Mouse (Mus musculus) neural tube, embryonic 14.5 days (tissue): ENCODE measurements around the gene Lats2. TPM values are rescaled to one million over a fixed set of nuclear protein-coding genes. Genes with fewer than 3 reads are reported as not detected.
"Not testable (repeated sequence)": the region's sequence is repeated elsewhere in the genome, so short reads cannot be mapped to it uniquely, and the experiment has no call there.

ENCODE experiments used
- ATAC-seq: fragments of 200-750 bp; cut with Nextera tagmentation; 2 replicates; pipeline ENCODE4 v1.8.0; 2017; ENCODE audit warnings: low read depth, mild to moderate bottlenecking, moderate TSS enrichment, moderate library complexity
- H3K27ac ChIP-seq: fragments of 300-500 bp; sonication (generic); 2 replicates; pipeline ENCODE4 v1.5.1; 2014; ENCODE audit warnings: low read depth, mild to moderate bottlenecking, control low read depth, low read length, moderate library complexity, mixed read lengths
- H3K27me3 ChIP-seq: fragments of 300-500 bp; sonication (generic); 2 replicates; pipeline ENCODE4 v1.6.1; 2014; ENCODE audit warnings: low read length; ENCODE audit not compliant: control insufficient read depth, insufficient read depth
- H3K36me3 ChIP-seq: fragments of 300-500 bp; sonication (generic); 2 replicates; pipeline ENCODE4 v1.6.1; 2014; ENCODE audit warnings: low read length, mixed read lengths; ENCODE audit not compliant: control insufficient read depth, insufficient read depth
- H3K4me1 ChIP-seq: fragments of 300-500 bp; sonication (generic); 2 replicates; pipeline ENCODE4 v1.6.1; 2014; ENCODE audit warnings: low read length; ENCODE audit not compliant: control insufficient read depth, insufficient read depth
- H3K4me2 ChIP-seq: fragments of 300-500 bp; sonication (generic); 2 replicates; pipeline ENCODE4 v1.6.1; 2014; ENCODE audit warnings: mild to moderate bottlenecking, low read depth, low read length, control low read depth
- H3K4me3 ChIP-seq: fragments of 300-500 bp; sonication (generic); 2 replicates; pipeline ENCODE4 v1.5.1; 2014; ENCODE audit warnings: low read depth, low read length, control low read depth, mixed read lengths
- H3K9ac ChIP-seq: fragments of 300-500 bp; sonication (generic); replicated peaks from 2 replicates; pipeline ENCODE4 v1.6.1; 2014; ENCODE audit warnings: low read depth, mild to moderate bottlenecking, control low read depth, low read length, mixed read lengths
- H3K9me3 ChIP-seq: fragments of 300-500 bp; sonication (generic); 2 replicates; pipeline ENCODE4 v1.6.1; 2016; ENCODE audit warnings: low read length; ENCODE audit not compliant: control insufficient read depth
- WGBS: fragments of 180-500 bp; shearing (Covaris S2); extraction: QIAGEN DNeasy Blood & Tissue Kit; methylation state at CpG from one replicate; pipeline ENCODE4 v1.1.7; 2014; 5-methylcytosine and 5-hydroxymethylcytosine counted together
- polyA plus RNA-seq: library from polyadenylated mRNA; unstranded; fragments of >200 nt; fragmentation: Nextera tagmentation; extraction: Ambion mirVana; gene quantifications from 2 replicates; pipeline ENCODE4 v1.2.1, GENCODE M21; 2014

Gene Lats2
- polyA plus RNA-seq, 1 experiment from 2014 or later = 5.0 TPM

DNA sequence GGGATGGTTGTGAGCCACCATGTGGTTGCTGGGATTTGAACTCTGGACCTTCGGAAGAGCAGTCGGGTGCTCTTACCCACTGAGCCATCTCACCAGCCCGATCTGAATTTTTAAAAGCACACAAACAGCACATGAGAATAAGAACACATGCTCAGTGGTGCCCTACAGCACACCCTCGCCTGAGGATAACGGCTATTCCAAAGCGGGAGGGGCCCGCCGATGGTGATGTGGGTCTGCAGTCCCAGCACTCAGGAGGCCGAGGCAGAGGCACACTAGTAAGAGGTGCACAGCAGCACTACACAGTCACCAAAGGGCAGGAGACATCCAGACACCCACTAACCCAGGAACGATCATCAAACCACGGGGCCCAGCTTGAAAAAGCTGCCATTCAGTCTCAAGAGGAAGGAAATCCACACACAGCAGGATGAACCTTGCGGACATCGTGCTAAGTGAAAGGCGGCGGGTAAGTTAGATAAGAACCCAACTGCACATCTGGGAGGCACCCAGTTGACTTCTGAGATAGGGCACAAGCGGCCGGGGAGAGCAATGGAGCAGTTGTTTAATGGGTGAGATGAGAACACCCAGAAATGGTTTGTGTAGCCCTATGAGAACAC, 65.6 kb downstream of the Lats2 start:
- Histone ChIP-seq H3K4me2 (no peak overlapping the region), H3K27ac (no peak overlapping the region), H3K9me3 (no peaks in the 10 kb centered on the region), H3K4me1 (no peaks in the 10 kb centered on the region), H3K9ac (no peak overlapping the region), H3K36me3 (peaks cover 18% of the 10 kb centered on the region; the same call in 1 of the 2 replicates), H3K27me3 (no peaks in the 10 kb centered on the region), H3K4me3 (no peak overlapping the region)
- no peak for ATAC-seq
- 94% methylated on average over 17 of the region's 17 CpGs for WGBS

DNA sequence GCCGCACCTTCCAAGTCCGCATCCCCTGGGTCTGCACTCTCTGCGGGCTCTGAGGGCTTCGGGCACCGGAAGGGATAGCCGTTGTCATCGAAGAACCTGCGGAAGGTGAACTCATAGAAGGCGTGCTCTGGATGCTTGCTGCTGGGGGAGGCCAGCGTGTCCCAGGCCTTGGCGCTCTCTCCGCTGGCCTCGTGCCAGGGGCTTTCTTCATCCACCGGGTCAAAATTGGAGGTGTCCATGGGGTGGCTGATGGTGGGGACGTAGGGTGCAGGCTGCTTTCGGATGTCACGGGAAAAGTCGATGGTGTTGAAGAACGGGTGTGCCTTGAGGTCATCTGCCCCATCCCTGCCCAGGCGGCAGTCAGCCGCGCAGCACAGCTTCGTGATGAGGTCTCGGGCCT, 66.9 kb downstream of the Lats2 start:
- ATAC-seq = no peak
- Histone ChIP-seq H3K27me3 (no peaks in the 10 kb centered on the region), H3K9ac (no peak overlapping the region), H3K4me1 (no peaks in the 10 kb centered on the region), H3K9me3 (no peaks in the 10 kb centered on the region), H3K27ac (no peak overlapping the region), H3K36me3 (peaks cover 18% of the 10 kb centered on the region; the same call in 1 of the 2 replicates), H3K4me2 (no peak overlapping the region), H3K4me3 (no peak overlapping the region)
- 95% methylated on average over 24 of the region's 24 CpGs for WGBS

DNA sequence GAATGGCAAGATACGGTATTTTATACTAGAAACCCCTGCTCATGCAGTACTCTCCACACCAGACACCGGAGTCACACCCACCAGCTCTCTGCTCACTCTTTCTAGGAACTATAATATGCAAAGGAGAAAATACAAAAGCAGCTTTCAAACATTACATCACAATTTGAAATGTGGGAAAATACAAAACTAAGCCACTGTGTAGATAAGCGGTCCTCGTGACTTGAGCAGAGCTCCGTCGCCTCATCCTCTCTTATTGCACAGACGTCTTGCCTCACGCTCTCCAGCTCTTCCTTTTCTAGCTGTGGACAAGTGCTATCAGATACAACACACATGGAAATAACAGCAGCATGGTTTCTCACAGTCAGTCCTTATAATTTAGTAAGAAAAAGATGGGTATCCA, 67.5 kb downstream of the Lats2 start:
- H3K36me3 ChIP-seq = peaks cover 15% of the 10 kb centered on the region; the same call in 1 of the 2 replicates
- WGBS = 95% methylated on average over 8 of the region's 8 CpGs
- H3K27me3 ChIP-seq = no peaks in the 10 kb centered on the region
- no peak overlapping the region for H3K9ac ChIP-seq
- no peak overlapping the region for H3K27ac ChIP-seq
- H3K4me2 ChIP-seq = no peak overlapping the region
- H3K4me1 ChIP-seq = no peaks in the 10 kb centered on the region
- H3K9me3 ChIP-seq = no peaks in the 10 kb centered on the region
- H3K4me3 ChIP-seq = no peak overlapping the region
- no peak for ATAC-seq

DNA sequence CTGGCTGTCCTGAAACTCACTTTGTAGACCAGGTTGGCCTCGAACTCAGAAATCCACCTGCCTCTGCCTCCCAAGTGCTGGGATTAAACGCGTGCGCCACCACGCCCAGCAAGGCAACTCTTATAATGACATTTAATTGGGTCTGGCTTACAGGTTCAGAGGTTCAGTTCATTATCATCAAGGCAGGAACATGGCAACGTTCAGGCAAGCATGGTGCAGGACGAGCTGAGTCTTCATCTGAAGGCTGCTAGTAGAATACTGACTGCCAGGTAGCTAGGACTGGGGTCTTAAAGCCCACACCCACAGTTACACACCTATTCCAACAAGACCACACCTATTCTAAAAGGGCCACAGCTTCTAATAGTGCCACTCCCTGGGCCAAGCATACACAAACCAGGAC, 70.1 kb downstream of the Lats2 start:
- not testable (repeated sequence) for H3K27ac ChIP-seq, H3K4me3 ChIP-seq, ATAC-seq, H3K9ac ChIP-seq, H3K27me3 ChIP-seq, H3K4me2 ChIP-seq, H3K4me1 ChIP-seq, H3K9me3 ChIP-seq
- WGBS = 94% methylated on average over 7 of the region's 7 CpGs
- peaks cover 12% of the 10 kb centered on the region; the same call in 1 of the 2 replicates for H3K36me3 ChIP-seq

DNA sequence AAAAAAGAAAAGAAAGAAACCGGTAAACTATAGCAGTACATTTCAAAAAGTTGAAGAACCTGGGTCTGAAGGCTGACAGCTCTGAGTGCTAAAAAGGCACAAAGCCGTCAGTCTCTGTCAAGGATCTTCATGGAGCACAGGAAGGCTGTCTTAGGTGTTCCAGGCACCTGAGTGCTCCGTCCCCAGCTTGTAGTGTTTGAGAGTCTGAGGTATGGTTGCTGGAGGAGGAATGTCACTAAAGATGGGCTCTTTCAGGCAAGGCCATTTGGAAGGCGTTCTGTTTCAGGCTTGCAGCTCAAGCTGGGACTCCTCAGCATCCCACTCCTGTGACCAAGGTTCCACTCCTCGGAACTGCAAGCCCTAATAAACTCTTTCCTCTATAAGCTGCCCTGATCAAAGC, 70.7 kb downstream of the Lats2 start:
- Histone ChIP-seq H3K27me3 (no peaks in the 10 kb centered on the region), H3K4me2 (no peak overlapping the region), H3K9me3 (no peaks in the 10 kb centered on the region), H3K4me1 (no peaks in the 10 kb centered on the region), H3K27ac (no peak overlapping the region), H3K9ac (no peak overlapping the region), H3K36me3 (peaks cover 12% of the 10 kb centered on the region; the same call in 1 of the 2 replicates), H3K4me3 (no peak overlapping the region)
- WGBS = 86% methylated on average over 5 of the region's 5 CpGs
- no peak for ATAC-seq

DNA sequence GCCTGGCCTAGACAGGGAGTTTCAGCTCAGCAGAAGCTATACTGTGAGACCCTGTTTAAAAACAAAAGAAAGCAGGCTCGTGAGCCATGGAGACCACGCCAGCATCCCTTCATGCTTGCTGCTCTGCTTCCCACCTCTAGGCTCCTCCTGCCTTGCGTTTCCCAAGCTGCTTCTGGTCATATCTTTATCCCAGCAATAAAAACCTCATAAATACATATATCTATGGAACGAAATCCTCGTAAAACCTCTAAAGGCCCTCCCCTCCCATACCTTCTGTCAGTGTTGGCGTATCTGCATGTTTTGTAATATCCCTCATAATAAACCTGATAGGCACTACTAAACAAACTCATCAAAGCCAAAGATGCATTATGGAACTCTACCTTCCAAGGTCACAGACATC, 71.5 kb downstream of the Lats2 start:
- no peaks in the 10 kb centered on the region for H3K9me3 ChIP-seq
- WGBS = 87% methylated on average over 6 of the region's 6 CpGs
- peaks cover 12% of the 10 kb centered on the region; the same call in 1 of the 2 replicates for H3K36me3 ChIP-seq
- H3K4me2 ChIP-seq = no peak overlapping the region
- H3K4me1 ChIP-seq = no peaks in the 10 kb centered on the region
- H3K27ac ChIP-seq = no peak overlapping the region
- no peak overlapping the region for H3K9ac ChIP-seq
- no peak for ATAC-seq
- no peaks in the 10 kb centered on the region for H3K27me3 ChIP-seq
- no peak overlapping the region for H3K4me3 ChIP-seq

DNA sequence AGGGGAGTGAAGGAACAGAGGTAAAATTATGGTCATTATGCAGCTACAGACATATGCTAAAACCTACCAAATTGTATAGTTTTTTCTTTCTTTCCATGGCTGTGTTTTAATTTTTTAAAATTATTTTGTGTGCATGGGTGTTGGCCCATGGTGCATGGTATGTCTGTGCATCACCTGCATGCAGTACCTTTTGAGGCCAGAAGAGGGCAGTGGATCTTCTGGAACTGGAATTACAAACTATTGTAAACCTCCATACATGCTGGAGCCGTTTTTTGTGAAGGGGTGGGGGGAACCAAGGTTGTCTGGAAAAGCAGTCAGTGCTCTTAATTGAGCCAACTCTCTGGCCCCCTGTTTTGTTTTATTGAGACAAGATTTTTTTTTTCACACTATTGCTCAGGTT, 73.6 kb downstream of the Lats2 start:
- no peaks in the 10 kb centered on the region for H3K36me3 ChIP-seq
- 4% methylated on average over 1 of the region's 1 CpGs for WGBS
- no peak overlapping the region for H3K4me2 ChIP-seq
- no peaks in the 10 kb centered on the region for H3K9me3 ChIP-seq
- no peaks in the 10 kb centered on the region for H3K4me1 ChIP-seq
- no peak for ATAC-seq
- H3K27ac ChIP-seq = no peak overlapping the region
- H3K9ac ChIP-seq = no peak overlapping the region
- no peaks in the 10 kb centered on the region for H3K27me3 ChIP-seq
- no peak overlapping the region for H3K4me3 ChIP-seq

DNA sequence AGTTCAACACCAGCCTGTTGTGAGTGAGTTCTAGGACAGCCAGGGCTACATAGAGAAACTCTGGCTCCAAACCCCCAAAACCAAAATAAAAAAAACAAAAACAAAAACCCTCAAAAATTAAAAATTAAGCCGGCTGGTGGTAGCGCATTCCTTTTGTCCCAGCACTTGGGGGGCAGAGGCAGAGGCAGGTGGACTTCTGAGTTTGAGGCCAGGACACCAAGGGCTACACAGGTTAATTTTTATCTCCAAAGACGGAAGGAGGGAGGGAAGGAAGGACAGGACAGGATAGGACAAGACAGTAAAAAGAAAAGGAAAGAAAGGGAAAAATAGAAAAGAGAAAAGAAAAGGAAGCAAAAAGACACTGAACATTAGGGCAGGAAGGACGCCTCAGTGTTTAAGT, 75.4 kb downstream of the Lats2 start:
- Histone ChIP-seq H3K36me3 (no peaks in the 10 kb centered on the region), H3K27ac (no peak overlapping the region), H3K9ac (no peak overlapping the region), H3K4me1 (no peaks in the 10 kb centered on the region), H3K9me3 (no peaks in the 10 kb centered on the region), H3K4me3 (no peak overlapping the region), H3K27me3 (no peaks in the 10 kb centered on the region), H3K4me2 (no peak overlapping the region)
- ATAC-seq = no peak
- 87% methylated on average over 4 of the region's 4 CpGs for WGBS

DNA sequence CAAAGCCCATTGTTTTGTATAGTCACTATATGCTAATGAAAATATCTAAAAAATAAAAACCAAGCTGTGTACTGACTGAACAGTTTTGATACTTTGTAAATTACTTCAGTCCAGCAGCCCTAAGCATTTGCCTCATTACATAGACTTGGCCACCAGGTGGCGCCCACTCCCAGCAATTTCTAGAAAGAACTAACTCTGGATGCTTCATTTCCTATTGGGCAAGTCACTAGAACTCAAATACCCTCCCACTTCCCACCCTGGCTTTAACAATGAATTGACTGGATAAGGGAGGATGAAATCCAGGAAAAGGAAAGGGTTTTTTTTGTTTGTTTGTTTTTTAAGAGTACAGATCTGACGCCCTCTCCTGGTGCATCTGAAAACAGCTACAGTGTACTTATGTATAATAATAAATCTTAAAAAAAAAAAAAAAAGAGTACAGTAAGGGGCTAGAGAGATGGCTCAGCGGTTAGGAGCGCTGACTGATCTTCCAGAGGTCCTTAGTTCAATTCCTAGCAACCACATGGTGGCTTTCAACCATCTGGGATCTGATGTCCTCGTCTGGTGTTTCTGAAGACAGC, 78.1 kb downstream of the Lats2 start:
- Histone ChIP-seq H3K36me3 (no peaks in the 10 kb centered on the region), H3K4me2 (no peak overlapping the region), H3K4me1 (no peaks in the 10 kb centered on the region), H3K27me3 (no peaks in the 10 kb centered on the region), H3K27ac (no peak overlapping the region), H3K4me3 (no peak overlapping the region), H3K9me3 (no peaks in the 10 kb centered on the region), H3K9ac (no peak overlapping the region)
- WGBS = 38% methylated on average over 5 of the region's 5 CpGs
- peak; percentile 84 for ATAC-seq
